Mouse (Mus musculus) erythroblast, embryonic 14.5 days (primary cell): ENCODE data around the gene Phldb2.

Source experiments
- GATA1 ChIP-seq: IDR thresholded peaks from 2 replicates; pipeline ENCODE4 v1.6.1; 2012; ENCODE audit warnings: low read length, inconsistent platforms, mixed read lengths
- TAL1 ChIP-seq: IDR thresholded peaks from 3 replicates; pipeline ENCODE4 v1.6.1; 2012; ENCODE audit warnings: low read length, inconsistent platforms, mixed read lengths

DNA sequence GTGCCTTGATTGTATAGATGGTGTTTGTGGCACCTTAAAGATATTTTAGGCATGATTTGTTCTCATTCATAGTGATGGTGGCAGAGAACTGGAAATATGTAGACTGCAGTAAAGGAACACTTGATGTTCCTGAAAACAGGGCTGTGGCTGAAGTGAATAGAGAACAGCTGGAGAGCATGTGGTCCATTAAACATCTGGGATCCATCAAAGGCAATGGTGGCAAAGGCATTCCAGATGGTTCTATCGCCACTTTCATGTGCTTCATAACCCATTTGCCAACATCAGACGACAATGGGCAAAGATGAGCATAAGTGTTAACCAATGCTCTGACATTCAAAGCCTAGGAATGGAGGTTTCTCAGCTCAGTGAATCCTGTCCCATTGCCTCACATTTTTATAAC is 56.8 kb downstream of the Phldb2 start:
- TF ChIP-seq GATA1 (no peak), TAL1 (no peak)
